Mouse (Mus musculus): ENCODE results near the gene Hist1h2aa. TPM values are rescaled to one million over a fixed set of nuclear protein-coding genes. Genes with fewer than 3 reads are reported as not detected.

Hist1h2aa gene
- total RNA-seq (2021) = not detected
- long read RNA-seq = 0 reads

DNA sequence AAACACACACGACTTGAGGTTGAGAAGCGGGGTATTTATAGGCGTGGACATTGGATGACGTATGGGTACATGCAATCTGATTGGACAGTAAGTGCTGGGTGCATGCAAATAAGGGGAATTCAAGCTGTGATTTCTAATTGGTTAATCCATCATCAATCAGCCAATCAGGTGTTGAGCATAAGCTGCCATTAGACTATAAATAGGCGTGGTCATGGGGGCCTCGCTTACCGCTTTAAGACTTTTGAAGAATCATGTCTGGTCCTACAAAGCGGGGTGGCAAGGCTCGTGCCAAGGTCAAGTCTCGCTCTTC lies at the start of gene Hist1h2aa:
Gene Hist1h2aa, plus strand, starts transcription at position 252 of the 310 bp plus-strand sequence.
- DNase-seq (ENCODE audit: low spot score in 2 of 2) = no peak

- DNase-seq (ENCODE audit: low spot score in 2 of 2) = no peak
Measured at GRCm38 (mm10) chr13:23885540-23885939, 48.7 kb upstream of the Hist1h2aa start.

DNA sequence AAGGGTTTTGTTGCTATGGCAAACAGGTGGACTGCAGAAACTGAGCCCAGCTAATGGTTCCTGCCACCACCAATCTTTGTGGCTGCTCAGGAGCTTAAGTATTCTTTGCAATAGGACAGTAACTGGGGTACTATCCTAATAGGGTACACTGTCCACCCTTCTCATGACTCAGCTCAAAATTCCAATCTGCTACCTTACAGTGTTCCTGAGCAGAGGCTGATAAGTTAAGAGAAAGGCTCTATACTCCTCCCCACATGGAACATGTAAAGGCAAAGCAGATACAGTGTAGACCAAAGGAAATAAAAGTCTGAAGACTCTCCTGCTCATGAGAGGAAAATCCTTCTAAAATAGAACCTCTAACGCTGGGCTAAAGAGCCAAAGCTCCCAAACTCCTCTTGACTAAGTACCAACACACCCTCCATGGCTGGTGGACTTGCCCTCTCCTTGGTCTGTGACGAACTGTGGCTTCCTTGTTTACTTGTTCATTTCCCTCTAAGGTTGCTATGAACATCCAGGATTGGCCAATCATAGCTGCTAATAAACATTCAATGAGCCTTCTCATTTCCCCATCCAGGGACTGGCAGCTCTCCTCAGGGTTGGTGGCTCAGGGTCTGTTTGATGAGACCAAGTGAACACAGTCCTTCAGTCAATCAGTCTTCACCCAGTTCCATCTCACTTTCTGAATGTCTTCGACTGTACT lies 47.1 kb upstream of the Hist1h2aa start:
- DNase-seq (ENCODE audit: low spot score in 2 of 2) = no peak

GRCm38 (mm10) chr13:23889011-23889605 lies 45.2 kb upstream of the Hist1h2aa start:
- DNase-seq (ENCODE audit: low spot score in 2 of 2) = no peak

DNA sequence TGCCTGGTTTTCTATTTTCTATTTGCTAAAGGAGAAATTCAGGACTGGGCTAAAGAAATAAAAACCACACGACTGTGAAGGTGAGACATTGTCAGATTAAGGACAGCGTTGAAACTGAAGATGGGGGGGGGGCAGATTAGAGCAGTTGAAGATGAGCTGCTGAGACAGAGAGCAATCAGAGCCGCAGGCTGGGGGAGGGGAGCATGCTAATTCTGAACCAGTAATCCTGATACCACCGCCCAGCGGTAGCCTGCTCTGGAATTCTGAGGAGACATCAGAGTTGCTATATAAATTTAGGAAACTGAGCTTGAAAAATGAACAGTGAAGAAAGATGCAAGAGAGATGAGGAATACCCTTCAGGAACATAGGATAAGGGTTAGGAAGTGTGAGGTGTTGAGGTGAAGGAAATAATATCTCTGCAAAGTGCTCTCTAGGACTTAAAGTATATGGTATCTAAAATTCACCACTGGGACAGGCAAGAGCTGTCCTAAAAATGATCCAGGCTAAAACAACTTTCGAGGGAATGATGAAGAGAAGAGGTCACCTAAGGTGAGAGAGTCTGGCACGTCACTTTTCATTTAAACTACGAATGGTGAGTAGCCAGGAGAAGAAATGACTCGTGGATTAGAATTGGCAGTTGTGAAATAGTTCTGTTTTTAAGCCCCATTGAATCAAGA lies 41.5 kb upstream of the Hist1h2aa start:
- DNase-seq (ENCODE audit: low spot score in 2 of 2) = no peak

DNA sequence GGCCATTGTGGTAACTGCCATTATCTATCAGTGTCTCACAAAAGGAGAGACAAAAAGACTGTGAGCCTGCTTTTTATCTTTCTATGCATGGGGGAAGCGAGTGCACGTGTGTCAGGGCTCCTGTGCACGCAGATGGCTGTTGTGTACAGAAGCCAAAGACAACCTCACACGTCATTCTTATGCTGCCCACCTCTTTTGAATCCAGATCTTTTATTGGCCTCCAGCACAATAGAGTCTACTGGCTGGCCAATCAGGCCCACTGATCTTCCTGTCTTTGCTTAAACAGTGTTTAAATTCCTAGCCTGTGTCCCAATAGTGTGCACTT lies 41.0 kb upstream of the Hist1h2aa start:
- DNase-seq (ENCODE audit: low spot score in 2 of 2) = no peak

GRCm38 (mm10) chr13:23898242-23898641 lies 36.0 kb upstream of the Hist1h2aa start:
- DNase-seq (ENCODE audit: low spot score in 2 of 2) = no peak

GRCm38 (mm10) chr13:23906906-23907305 lies 27.4 kb upstream of the Hist1h2aa start:
- no peak for DNase-seq (ENCODE audit: low spot score in 2 of 2)

- DNase-seq (ENCODE audit: low spot score in 2 of 2) = no peak
Measured at GRCm38 (mm10) chr13:23910121-23910520, 24.1 kb upstream of the Hist1h2aa start.

DNA sequence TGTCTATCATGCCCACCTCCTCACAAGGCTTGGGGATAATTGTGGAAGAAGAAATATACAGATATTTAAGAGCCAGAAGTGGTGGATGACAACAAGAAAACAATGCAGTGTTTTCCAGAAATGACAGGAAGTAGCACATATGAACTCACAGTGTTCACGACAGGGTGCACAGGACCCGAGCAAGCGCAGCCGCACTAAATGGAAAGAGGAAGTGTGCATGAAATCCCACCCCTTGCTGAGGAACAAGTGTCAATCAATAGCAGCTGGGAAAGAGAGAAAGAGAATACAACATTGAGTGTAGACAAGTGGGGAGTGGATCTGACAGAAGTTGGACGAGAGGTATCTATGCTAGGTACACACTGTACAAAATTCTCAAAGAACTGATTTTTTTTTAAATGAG lies 22.9 kb upstream of the Hist1h2aa start:
- DNase-seq (ENCODE audit: low spot score in 2 of 2) = no peak

DNA sequence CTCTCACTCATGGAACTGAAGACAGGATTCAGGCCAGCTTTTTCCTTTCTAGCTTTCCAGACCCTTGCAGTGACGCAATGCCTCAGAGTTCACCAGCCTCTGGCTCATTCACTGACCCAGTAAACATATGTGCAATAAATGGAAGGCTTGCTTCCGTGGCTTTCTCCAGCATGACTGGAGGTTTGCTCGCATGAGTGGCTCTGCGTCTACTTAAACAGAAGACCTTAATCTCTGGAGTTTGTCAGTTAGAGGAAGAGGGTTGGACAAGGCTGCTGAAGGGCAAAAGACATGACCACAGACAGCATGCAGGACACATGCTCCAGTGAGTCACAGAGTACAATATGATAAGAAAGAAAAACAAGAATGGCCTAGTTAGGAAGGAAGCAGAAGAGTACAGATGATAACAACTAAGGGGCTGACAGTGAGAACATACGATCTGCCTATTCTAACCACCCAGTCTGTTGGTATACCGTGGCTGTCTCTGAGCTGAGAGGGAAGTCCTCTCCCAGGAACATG lies 20.4 kb upstream of the Hist1h2aa start:
- DNase-seq (ENCODE audit: low spot score in 2 of 2) = no peak

- DNase-seq (ENCODE audit: low spot score in 2 of 2) = no peak
Measured at GRCm38 (mm10) chr13:23914376-23915167, 19.7 kb upstream of the Hist1h2aa start, which contains the start of gene Slc17a4. Slc17a4 (minus strand) TSS chr13:23915009.

- no peak for DNase-seq (ENCODE audit: low spot score in 2 of 2)
Measured at GRCm38 (mm10) chr13:23916132-23916531, 18.1 kb upstream of the Hist1h2aa start.

GRCm38 (mm10) chr13:23917674-23918073 lies 16.6 kb upstream of the Hist1h2aa start:
- DNase-seq (ENCODE audit: low spot score in 2 of 2) = no peak

GRCm38 (mm10) chr13:23925792-23926191 lies 8.5 kb upstream of the Hist1h2aa start:
- DNase-seq (ENCODE audit: low spot score in 2 of 2) = no peak

- no peak for DNase-seq (ENCODE audit: low spot score in 2 of 2)
Measured at GRCm38 (mm10) chr13:23928637-23929036, 5.6 kb upstream of the Hist1h2aa start.

GRCm38 (mm10) chr13:23930461-23930860 lies 3.8 kb upstream of the Hist1h2aa start:
- no peak for DNase-seq (ENCODE audit: low spot score in 2 of 2)

DNA sequence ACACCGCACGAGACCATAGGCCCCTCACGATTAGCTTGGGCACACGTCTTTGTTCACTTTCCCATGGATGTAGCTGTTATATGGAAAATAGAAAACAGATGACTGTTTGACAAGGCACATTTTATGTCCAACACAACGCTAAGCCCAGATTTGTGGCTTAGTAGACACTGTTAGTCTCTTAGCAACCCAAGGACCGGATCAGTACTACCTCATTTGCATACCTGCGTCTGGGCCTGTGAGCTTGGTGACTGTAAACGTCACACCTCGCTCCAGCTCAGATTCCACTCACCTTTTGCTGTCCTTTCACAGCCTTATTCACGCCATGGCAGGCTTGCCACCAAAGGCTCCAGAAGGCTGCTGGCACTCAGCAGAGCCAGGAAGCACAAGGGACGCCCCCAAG lies 3.4 kb upstream of the Hist1h2aa start:
- no peak for DNase-seq (ENCODE audit: low spot score in 2 of 2)

DNA sequence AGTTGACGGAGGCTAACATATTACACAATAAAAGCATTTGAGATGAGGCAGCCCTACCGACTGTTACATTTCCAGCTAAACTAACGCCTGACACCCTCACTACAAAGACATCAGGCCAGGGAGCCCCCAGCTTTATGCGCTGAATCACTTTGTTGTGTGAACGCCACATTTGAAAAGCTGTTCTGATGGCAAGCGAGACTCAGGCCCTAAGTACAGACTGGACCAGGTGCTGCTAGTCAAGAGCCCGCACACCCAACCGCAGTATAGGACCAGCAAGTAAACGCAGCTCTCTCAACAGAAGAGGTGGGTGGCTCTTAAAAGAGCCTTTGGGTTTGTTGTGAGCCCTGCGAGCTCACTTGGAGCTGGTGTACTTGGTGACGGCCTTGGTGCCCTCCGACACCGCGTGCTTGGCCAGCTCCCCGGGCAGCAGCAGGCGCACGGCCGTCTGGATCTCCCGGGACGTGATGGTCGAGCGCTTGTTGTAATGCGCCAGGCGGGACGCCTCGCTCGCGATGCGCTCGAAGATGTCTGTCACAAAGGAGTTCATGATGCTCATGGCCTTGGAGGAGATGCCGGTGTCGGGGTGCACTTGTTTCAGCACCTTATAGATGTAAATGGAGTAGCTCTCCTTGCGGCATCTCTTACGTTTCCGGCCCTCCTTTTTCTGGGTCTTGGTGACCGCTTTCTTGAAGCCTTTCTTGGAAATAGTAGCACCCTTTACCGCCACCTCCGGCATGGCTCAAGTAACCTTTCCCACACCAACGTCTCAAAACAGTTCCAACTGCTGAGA lies 646 bp upstream of the Hist1h2aa start, which contains the start of gene Hist1h2ba:
Gene Hist1h2ba, minus strand, starts transcription at position 736 of the 790 bp plus-strand sequence.
- no peak for DNase-seq (ENCODE audit: low spot score in 2 of 2)

- peak; percentile 46 to 63 for DNase-seq (ENCODE audit: low spot score in 2 of 2)
Measured at GRCm38 (mm10) chr13:23938699-23939098, 4.4 kb downstream of the Hist1h2aa start.

DNA sequence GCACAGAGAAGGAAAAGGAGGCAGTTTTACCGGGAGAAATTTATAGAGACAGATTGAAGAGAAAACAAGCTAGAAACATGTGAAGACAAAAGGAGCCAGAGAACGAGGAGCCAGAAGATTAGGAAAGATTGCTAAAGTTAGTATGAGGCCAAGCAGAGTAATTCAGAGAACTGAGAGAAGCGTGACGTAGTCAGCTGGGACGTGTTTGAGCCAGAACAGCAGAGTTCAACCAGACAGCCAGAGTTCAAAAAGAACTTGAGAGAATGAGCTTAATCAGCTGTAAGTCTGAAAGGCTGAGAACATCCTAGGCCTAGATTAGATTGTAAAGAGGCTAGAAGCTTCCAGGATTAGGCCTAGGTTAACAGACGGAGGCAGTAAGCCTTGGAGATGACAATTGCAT lies 6.0 kb downstream of the Hist1h2aa start:
- DNase-seq (ENCODE audit: low spot score in 2 of 2) = no peak
